Mouse (Mus musculus) CD4-positive helper T cell, adult 2 months (primary cell): ENCODE data around the gene Tnip1.
"Not testable (repeated sequence)": the region's sequence is repeated elsewhere in the genome, so short reads cannot be mapped to it uniquely, and the experiment has no call there.

ENCODE experiments used
- DNase-seq: peaks from one replicate; pipeline ENCODE4 v3.0.0-alpha.2; 2012; ENCODE audit warnings: low read depth, missing footprints, low spot score

The Tnip1 gene

DNA sequence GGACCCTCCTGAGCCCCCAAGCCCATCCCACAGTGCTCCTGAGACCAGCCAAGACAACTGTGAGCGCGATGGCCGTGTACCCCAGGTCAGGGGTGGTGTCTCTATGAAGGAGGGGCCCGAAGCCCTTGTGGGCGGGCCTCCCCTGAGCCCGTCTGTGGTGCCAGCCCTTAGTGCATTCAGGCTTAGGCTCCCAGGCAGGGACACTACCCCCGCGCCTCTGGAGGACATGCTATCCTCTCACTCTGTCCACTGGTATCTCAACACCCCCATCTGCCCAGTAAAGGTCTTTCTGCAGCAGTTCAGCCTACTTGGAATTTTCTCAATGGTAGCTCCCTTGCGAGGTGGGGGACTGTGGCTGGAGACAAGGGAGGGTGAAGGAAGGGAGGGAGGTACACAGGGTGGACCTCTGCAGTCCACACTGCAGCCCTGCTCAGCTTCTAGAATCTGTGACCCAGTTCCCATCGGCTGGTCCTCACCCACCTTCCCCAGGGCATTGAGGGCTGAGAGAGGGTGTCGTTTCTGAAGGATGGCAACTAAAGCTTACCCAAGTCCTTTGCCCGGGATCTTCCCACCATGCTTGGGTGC is 52.5 kb downstream of the Tnip1 start:
- no peak for DNase-seq

DNA sequence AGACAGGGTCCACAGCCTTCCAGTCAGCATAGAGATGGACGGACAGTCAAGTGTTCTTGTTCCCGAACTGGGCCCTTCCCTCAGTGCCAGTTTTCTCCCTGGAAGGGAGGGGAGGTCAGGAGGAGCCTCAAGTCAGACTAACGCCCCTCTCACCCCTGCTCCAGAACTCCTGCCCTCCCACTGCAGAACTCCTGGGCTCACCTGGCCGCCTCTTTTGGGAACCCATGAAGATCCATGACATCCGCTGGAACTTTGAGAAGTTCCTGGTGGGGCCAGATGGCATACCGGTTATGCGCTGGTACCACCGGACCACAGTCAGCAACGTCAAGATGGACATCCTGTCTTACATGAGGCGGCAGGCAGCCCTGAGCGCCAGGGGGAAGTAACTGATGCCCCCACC is 53.4 kb downstream of the Tnip1 start:
- no peak for DNase-seq

DNA sequence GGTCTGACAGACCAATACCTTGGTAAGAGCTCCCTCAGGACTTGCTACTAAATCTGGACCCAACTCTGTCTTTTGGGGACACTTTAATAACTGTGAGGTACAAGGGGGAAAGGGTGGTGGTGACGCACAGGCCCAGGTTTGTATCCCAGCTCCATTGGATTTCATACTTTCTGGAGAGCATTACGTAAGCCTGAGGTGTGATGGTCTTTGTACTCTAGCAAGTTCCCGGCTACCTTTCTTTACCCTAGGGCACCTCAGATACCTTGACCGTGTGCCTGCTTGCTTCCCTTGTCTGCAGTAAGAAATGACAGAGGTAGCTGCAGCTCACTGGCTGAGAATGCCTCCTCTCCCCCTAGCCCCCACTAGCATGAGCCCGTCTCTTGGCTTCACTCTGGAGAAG is 55.5 kb downstream of the Tnip1 start:
- no peak for DNase-seq

DNA sequence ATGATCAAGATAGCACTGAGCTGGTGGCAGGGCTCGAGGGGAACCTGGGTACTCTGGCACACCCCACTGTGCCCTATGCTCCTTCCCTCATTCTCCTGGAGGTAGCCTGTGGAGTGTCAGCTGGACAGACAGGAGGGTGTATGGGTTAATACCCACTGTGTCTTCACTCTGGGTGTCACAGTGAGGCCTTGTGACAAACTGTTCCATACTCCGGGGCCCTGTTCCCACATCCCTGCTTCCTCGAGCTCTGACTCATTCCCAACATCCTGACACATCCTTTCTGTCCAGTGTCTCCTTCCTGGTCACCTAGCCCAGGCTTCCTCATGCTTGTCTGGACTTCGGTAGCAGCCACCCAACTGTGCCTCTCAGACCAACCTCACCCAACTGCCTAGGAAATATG is 56.3 kb downstream of the Tnip1 start:
- no peak for DNase-seq

DNA sequence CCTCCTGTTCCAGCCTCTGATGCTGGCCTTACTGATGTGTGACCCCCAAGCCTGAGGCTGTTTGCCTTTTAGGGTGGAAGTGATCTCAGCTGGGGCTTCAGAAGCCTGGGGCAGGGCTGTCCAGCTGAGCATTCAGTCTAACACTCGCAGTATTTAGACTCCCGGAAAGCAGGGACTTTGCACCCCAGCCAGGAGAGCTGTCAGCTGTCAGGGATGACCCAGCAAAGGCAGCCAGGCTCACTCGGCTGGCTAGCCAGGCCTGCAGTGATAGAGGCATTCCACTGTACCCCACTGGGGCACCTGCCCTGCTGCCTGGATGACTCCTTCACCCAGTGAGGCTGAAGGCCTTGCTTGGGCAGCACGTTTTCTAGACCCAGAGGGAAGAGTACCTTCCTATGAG is 56.8 kb downstream of the Tnip1 start:
- no peak for DNase-seq

DNA sequence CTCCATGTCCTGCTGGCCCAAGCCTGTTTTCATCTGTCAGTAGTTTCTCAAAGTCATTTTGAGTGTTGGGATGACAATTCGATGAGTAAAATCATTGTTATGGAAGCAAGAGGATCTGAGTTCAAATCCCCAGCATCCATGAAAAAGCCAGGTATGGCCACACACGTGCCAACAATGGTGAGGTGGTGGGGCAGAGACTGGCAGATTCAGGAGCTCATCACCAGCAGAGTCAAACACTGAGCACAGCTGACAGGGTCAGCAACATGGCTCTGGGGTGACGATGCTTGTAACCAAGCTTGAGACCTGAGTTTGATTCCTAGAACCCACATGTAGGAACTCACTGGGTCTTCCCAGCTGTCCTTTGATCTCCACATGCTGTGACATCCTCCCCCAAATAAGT is 57.6 kb downstream of the Tnip1 start:
- DNase-seq, result no peak

DNA sequence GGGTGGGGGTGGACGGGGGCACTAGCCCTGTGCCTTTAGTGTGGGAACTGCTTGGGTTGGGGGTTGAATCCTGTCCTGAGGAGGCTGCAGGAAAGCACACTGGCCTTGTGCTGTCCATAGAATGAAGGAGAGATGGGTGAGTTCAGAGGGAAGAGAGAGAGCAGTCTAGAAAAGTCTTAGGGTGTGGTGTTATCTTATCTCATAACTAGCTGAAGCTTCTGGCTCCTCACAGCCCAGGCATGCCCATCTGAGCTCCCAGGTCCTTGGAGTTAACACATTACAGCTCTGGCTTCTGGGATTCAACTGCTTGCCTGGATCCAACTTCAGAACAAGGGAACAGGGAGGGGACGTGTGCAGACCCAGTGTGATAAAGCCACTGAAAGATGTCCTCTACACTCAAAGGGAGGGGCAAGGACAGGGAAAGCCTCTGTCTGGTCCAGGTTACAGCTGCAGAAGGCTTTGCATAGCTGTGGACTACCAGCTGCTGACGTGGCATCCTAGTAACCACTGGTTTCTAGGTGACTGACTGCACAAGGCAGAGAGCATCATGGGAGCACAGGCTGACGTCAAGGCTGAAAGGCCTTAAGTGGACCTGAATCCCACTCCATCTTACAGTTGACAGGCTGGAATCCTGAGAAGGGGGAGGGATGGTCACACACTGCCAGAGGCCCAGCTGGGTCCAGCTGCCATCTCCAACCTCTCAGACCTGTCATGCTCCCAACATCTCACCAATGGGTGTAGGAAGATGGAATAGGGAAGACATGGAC is 58.6 kb downstream of the Tnip1 start:
- DNase-seq, result peak; percentile 19

DNA sequence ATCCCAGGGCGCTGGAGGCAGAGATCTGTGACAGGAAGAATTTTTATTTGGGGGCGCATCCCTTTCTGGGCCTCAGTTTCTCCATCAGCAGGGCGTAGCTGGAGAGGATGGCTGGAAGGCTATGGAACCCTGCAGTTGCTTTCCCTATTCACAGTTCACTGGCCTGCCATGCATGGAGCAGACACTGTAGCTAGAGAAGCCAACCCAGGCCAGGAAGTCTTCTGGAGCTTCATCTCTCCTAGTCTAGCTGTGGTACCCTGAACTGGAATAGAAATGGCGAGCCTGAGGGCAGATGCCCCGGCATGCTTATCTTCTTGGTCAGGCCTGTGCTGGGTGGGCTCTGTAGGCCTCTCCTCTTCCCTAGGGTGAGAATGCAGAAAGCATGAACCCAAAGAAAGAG is 59.4 kb downstream of the Tnip1 start:
- no peak for DNase-seq

DNA sequence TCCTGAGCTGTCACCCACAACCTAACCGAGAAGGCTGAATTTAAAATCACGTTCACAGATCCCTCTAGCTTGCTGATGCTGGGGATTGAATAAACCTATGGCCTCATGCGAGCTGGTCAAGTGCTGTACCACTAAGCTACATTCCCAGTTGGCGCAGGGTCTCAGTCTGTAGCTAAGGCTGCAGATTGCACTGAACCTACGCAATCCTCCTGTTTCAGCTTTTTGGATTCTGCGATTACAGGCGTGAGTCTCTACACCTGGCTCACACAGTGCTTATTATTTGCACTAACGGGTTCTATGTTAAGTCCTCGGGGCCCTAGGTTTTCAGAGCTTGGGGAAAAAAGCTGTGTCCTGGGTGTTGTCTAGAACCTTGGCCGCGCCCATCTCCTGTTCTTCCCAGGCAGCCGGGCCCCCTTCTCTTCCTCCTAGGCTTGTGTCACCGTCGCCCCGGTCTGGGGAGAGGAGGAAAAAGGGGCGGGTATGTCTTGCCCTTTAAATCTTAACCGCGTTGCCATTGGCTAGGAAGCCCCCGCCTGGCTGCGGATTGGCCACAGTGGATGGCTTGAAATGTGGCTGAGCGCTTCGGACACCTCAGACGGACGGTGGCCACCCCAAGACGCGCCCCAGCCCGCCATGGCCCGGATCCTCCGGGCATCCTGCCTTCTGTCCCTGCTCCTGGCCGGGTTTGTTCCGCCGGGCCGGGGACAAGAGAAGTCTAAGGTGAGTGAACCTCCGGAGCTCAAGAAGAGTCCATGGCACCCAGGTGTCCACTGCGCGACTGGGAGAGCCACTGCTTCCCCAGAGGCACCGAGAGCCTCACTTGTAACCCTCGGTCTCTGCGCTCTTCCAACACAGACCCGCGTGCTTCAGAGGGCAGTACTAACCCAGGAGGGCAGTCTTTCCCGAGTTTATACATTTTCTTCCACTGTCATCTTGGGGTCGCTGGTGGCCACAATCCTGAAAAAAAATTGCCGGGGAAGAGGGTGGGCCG is 60.1 kb downstream of the Tnip1 start, which contains the start of gene Gpx3:
TSS of gene Gpx3 (plus strand) at position 121 of the 991 bp plus-strand sequence.
- DNase-seq, result no peak

DNA sequence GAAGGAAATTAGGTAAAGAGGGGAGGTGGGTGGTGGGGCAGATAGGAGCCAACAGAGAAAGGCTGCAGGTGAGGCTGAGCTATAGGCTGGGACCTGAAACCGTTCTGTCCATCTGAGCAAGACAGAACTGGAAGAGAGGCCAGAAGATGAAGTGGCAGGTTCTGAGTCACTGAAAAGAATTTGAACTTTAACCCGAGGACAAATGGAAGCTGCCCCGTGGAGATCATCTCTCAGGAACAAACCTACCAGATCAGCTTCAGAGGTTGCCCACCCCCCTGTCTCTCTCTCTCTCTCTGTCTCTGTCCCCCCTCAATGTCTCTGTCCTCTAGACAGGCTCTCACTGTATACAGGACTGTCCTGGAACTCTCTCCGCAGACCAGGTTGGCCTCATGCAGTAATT is 63.1 kb downstream of the Tnip1 start:
- no peak for DNase-seq

DNA sequence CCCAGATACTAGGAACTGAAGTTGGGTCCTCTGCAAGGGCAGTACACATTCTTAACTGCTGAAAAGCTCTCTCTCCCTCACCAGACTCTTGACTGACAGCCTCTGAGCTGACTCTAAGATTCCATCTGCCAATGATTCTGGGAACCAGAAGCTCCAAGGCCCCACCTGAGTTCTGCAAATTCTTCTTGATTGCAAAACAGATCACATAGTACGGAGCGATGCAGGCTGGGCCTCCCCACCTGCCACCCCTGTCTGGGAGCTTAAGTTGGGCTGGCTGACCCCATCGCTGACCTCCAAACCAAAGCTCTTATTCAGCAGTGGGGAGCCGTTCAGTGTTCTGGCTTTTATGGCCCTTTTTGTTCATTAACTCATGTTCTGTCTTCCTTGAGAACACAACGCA is 65.2 kb downstream of the Tnip1 start:
- DNase-seq, result no peak

DNA sequence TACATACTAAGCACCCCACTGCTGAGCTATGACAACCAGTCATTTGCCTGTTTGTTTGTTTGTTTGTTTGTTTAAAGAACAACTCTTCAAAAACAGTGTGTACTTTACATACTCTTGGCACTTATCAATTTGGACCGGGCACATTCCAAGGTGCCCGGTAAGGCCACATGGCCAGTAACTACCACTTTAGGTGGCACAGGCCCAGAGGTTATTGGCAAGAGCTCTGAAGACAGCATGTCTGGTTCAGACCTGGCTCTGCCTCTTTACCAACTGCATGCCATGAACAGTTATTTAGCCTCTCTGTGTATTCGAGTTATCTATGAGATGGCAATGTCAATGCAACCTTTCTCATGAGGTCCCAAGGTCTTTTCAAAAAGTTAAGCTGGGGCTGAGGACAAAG is 66.1 kb downstream of the Tnip1 start:
- DNase-seq, result not testable (repeated sequence)

DNA sequence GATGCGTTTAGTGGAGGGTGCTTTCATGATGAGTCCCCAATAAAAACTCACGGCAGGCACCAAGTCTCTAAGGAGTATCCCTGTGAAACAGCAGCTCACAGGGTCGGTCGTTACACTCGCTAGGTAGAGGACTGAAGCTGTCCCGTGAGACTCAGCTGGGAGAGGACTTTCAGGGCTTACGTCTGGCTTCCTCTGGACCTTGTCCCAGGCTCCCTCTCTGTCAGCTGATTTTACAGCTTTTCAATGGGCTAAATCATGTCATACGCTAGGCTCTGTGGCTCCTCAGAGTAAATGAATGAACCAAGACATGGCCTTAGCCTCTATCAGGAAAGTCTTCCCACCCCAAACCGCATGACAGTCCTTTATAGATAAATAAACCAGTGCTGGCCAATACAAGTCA is 68.1 kb downstream of the Tnip1 start:
- DNase-seq, result no peak

DNA sequence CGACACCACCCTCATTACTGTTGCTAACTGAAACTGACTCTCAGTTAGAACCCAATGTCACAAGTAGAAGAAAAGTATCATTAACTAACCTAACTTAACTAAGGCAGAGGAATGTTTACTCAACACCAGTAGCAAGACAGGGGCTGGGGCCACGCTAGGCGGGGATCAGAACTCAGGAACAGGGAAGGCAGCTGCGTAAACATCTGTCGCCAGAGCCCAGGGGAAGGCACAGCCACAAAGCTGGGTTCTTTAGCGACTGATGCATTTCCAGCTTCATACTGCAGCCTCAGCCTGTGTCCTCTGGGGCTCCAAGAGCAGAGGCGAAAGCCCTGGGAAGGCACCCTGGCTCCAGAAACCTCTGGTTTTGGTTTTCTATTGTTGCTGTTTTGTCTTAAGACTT is 70.6 kb downstream of the Tnip1 start:
- no peak for DNase-seq

DNA sequence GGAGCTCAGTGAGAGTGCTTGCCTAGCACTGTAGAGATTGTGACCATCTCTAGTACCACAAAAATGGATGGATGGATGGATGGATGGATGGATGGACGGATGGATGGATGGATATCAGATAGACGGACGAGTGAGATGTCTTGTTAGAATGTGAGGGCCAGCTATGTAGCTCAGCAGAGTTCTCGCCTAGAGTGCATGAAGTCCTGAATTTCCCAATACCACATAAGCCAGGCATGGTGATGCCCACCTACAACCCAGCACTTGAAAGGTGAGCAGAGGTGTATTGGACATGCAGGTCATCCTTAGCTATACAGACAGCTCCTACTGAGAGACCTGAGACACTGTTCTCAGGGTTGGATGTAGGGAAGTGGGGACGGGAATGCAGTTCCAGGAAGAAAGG is 71.4 kb downstream of the Tnip1 start:
- DNase-seq, result no peak

DNA sequence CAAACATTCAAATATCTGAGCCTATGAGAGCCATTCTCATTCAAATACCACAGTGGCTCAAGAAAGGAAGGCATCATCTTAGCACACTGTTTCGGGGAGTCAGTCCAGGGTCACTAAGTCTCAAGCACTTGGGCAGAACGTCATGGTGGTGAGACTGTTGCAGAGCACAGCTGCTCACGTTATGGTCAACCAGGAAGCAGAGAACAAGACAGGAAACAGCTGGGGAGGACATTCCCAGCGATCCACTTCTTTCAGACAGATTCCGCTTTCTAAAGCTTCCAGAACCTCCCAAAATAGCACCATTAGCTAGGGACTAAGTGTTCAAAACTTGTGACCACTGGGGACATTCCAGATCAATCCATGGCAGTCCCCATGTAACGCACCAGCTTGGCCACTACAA is 74.8 kb downstream of the Tnip1 start:
- no peak for DNase-seq

DNA sequence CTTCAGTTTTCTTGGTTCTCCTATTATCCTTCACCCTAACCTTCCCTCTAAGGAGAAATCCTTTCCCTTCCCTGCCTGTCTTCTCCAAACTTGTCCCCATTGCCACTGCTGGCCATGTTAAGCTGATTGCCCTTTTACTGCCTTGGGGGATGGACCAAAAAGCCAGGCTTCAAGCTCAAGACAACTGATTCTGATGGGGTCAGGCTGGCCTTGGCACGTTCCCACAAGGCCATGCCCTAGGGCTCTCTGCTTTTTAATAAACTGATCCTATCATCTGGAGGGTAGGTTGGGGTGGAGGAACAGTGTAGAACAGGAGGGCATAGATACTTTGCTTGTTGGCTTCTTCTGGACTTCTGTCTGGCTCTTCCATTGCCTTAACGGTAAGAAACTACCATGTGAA is 77.3 kb downstream of the Tnip1 start:
- DNase-seq, result no peak

DNA sequence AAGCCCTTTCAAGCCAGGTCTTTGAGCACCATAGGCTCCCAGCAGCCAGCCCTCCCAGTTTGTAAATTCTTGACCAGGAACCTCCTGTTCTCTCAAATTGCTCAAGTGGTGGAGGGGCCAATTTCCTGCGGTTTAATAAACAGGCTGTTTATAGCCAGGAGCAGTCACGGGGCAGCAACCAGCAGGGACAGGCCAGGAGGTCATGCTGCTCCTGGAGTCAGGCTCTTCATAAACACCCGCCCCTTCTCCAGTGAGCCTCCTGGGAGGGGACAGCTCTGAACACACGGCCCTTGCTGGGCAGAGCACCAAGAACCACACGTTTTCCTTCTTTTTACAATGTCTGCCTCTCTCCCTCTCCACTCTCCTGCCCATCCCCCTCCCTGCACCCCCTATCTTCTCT is 77.8 kb downstream of the Tnip1 start:
- DNase-seq, result no peak

DNA sequence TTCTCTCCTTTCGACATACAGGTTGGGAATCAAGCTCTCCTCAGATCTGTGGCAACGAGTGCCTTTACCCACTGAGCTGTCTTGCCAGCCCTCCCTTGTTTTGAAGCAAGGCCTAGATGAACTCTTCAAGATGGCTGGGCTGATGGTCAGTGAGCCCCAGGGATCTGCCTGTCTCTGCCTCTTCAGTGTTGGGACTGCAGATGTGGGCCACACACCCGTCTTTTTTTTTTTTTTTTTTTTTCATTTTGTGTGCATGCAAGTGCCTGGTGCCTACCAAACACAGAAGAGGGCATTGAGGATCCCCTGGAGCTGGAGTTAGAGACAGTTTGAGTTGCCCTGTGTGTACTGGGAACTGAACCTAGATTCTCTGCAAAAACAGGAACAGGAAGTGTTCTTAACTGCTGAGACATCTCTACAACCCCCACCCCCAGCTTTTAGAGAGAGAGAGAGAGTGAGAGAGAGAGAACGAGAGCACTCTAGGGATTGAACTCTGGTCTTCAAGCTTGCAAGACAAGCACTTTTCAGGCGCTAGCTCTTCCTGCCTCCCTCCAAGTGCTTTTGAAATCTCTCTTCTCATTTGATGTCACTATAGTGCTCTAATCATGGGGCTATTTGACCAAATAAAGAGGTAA is 78.4 kb downstream of the Tnip1 start:
- peak; percentile 41 for DNase-seq

DNA sequence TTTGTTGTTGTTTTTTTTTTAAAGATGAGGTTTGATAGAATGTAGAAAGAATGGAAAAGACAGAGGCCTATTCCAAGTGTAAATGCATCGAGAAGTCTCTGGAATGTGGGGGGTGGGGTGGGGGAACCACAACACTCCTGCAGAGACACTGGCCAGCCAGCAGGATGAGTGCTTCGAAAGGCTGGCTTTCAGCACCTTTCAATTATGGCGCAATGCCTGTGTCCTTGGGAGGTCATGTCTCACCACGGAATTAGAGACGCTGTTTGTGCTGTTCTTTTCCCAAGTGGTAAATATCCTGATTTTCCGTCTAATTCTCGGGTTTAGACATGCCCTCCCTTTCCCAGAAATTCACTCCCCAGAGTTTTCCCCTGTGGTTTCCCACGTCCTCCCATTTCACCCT is 80.0 kb downstream of the Tnip1 start:
- DNase-seq, result no peak

DNA sequence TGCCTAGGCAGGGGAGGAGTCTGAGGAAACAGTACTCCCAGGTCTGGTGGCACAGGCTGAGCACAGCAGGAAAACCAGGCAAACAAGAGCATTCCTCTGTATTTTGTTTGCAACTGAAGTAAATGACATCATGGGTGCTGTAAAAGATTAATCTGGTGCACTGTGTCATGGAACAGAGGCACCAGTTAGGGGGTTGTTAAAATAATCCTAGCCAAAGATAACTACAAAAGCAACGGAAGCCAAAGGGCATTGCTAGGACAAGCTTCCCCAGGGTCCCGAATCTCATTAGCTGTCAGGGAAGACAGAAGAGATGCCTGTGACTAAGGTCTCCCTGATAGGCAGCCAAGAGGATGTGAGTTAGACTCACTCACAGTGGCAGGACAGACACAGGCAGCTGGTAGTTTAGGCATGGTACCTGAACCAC is 81.7 kb downstream of the Tnip1 start:
- DNase-seq, result no peak

DNA sequence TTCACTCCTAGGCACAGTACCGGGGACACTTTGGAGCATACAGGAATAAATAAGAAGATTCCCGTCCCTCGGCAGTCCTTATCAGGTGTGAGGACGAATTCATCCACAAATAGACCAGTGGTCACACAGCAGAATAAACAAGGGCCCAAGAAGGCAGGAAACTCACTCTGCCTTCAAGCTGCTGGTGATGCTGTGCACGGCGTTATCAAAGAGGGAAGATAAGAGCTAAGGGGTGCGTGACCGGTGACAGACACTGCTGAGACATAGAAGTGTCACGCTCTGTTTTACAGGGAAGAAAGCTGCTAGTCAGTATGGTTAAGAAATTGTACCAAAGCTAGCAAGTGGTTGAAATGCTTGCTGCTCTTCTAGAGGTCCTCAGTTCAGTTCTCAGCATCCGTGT is 82.8 kb downstream of the Tnip1 start:
- DNase-seq, result no peak
